Mouse (Mus musculus) adrenal gland, postnatal 25 days (tissue): Measurements from ENCODE around the gene Scamp1. TPM values are rescaled to one million over a fixed set of nuclear protein-coding genes. Genes with fewer than 3 reads are reported as not detected.

Experiments used
- DNase-seq: peaks from one replicate; pipeline ENCODE4 v3.0.0; 2021; ENCODE audit warnings: mixed read lengths
- total RNA-seq: library from RNA; stranded (reverse); gene quantifications from 2 replicates; pipeline ENCODE4 v1.2.3, GENCODE M21; 2021

Gene Scamp1
- total RNA-seq, 1 experiment from 2014 or later = 58.7 TPM

GRCm38 (mm10) chr13:94271284-94271683 is 14.4 kb downstream of the Scamp1 start:
- no peak for DNase-seq

GRCm38 (mm10) chr13:94268201-94268600 is 17.5 kb downstream of the Scamp1 start:
- DNase-seq = no peak

GRCm38 (mm10) chr13:94267190-94267589 is 18.5 kb downstream of the Scamp1 start:
- DNase-seq = no peak

GRCm38 (mm10) chr13:94266530-94266929 is 19.1 kb downstream of the Scamp1 start:
- DNase-seq = no peak

- no peak for DNase-seq
Measured at GRCm38 (mm10) chr13:94265291-94265690, 20.4 kb downstream of the Scamp1 start.

GRCm38 (mm10) chr13:94263943-94264342 is 21.7 kb downstream of the Scamp1 start:
- no peak for DNase-seq

- peak; percentile 63 for DNase-seq
Measured at GRCm38 (mm10) chr13:94262551-94262950, 23.1 kb downstream of the Scamp1 start.

GRCm38 (mm10) chr13:94261624-94262023 is 24.0 kb downstream of the Scamp1 start:
- no peak for DNase-seq

- no peak for DNase-seq
Measured at GRCm38 (mm10) chr13:94260961-94261360, 24.7 kb downstream of the Scamp1 start.

GRCm38 (mm10) chr13:94259210-94259609 is 26.4 kb downstream of the Scamp1 start:
- no peak for DNase-seq

GRCm38 (mm10) chr13:94258530-94258929 is 27.1 kb downstream of the Scamp1 start:
- DNase-seq = no peak

GRCm38 (mm10) chr13:94257711-94258110 is 27.9 kb downstream of the Scamp1 start:
- no peak for DNase-seq

GRCm38 (mm10) chr13:94255176-94255575 is 30.5 kb downstream of the Scamp1 start:
- no peak for DNase-seq

- no peak for DNase-seq
Measured at GRCm38 (mm10) chr13:94254286-94254685, 31.4 kb downstream of the Scamp1 start.

- no peak for DNase-seq
Measured at GRCm38 (mm10) chr13:94253052-94253451, 32.6 kb downstream of the Scamp1 start.

GRCm38 (mm10) chr13:94250761-94251160 is 34.9 kb downstream of the Scamp1 start:
- no peak for DNase-seq

GRCm38 (mm10) chr13:94250188-94250587 is 35.5 kb downstream of the Scamp1 start:
- DNase-seq = no peak

GRCm38 (mm10) chr13:94242897-94243296 is 42.8 kb downstream of the Scamp1 start:
- no peak for DNase-seq

GRCm38 (mm10) chr13:94241892-94242524 is 43.6 kb downstream of the Scamp1 start:
- no peak for DNase-seq

GRCm38 (mm10) chr13:94240873-94241272 is 44.8 kb downstream of the Scamp1 start:
- no peak for DNase-seq

- DNase-seq = peak; percentile 18
Measured at GRCm38 (mm10) chr13:94240111-94240510, 45.5 kb downstream of the Scamp1 start.

GRCm38 (mm10) chr13:94239488-94239887 is 46.2 kb downstream of the Scamp1 start:
- no peak for DNase-seq

- no peak for DNase-seq
Measured at GRCm38 (mm10) chr13:94231871-94232270, 53.8 kb downstream of the Scamp1 start.
